Mouse (Mus musculus) adrenal gland, postnatal 4 days (tissue): Measurements from ENCODE around the gene Cgref1. TPM values are rescaled to one million over a fixed set of nuclear protein-coding genes. Genes with fewer than 3 reads are reported as not detected.

Source experiments
- DNase-seq, 2 experiments: peaks; one replicate each; pipeline ENCODE4 v3.0.0; 2021 to 2022; ENCODE audit warnings: low spot score in 2 of 2, mixed read lengths in 2 of 2
- long read RNA-seq, 2 experiments: library from polyadenylated mRNA; stranded (forward); transcript quantifications; one replicate each; pipeline ENCODE4 v2.0.0; 2021
- total RNA-seq, 2 experiments: library from RNA; stranded (reverse); gene quantifications; 2 replicates each; pipeline ENCODE4 v1.2.3; 2021

Cgref1 gene
- total RNA-seq, result 1 to 10 TPM; 3.5 to 6.0 TPM
- long read RNA-seq, experiment 1, partial matches to known transcripts, result 1 of 4 reads
- long read RNA-seq, experiment 1, other reads (novel, unspliced or antisense), result 0 of 4 reads
- long read RNA-seq, experiment 2, transcript Cgref1-201 (6 exons, 1,442 nt), result major isoform, 8 of 9 reads
- long read RNA-seq, experiment 2, partial matches to known transcripts, result 0 of 9 reads
- long read RNA-seq, experiment 2, other reads (novel, unspliced or antisense), result 1 of 9 reads

- no peak for DNase-seq
Measured at GRCm38 (mm10) chr5:30944956-30945781, at the start of gene Cgref1. Gene Cgref1, minus strand, starts transcription at chr5:30945591.

- DNase-seq, result no peak
Measured at GRCm38 (mm10) chr5:30994074-30994473, 48.7 kb upstream of the Cgref1 start.

- no peak for DNase-seq
Measured at GRCm38 (mm10) chr5:30992980-30993676, 47.7 kb upstream of the Cgref1 start.

GRCm38 (mm10) chr5:30982357-30982756 is 37.0 kb upstream of the Cgref1 start:
- no peak for DNase-seq

GRCm38 (mm10) chr5:30974870-30975656 is 29.7 kb upstream of the Cgref1 start:
- no peak for DNase-seq

- DNase-seq, result no peak
Measured at GRCm38 (mm10) chr5:30969440-30969839, 24.0 kb upstream of the Cgref1 start.

GRCm38 (mm10) chr5:30968416-30968815 is 23.0 kb upstream of the Cgref1 start, which contains the start of gene Tcf23:
Gene Tcf23, plus strand, starts transcription at chr5:30968662.
- DNase-seq, result no peak

GRCm38 (mm10) chr5:30966189-30966588 is 20.8 kb upstream of the Cgref1 start:
- no peak for DNase-seq

- DNase-seq, result no peak
Measured at GRCm38 (mm10) chr5:30963916-30964315, 18.5 kb upstream of the Cgref1 start.

- DNase-seq, result no peak
Measured at GRCm38 (mm10) chr5:30961545-30962505, 16.4 kb upstream of the Cgref1 start.

- no peak for DNase-seq
Measured at GRCm38 (mm10) chr5:30960814-30961213, 15.4 kb upstream of the Cgref1 start.

GRCm38 (mm10) chr5:30959966-30960501 is 14.6 kb upstream of the Cgref1 start, which contains the start of gene Preb:
Gene Preb, minus strand, starts transcription at chr5:30960361.
- peak; percentile 96 to 97 for DNase-seq

GRCm38 (mm10) chr5:30959198-30959854 is 13.9 kb upstream of the Cgref1 start:
- no peak for DNase-seq

- no peak for DNase-seq
Measured at GRCm38 (mm10) chr5:30957891-30958290, 12.5 kb upstream of the Cgref1 start.

GRCm38 (mm10) chr5:30955751-30956150 is 10.4 kb upstream of the Cgref1 start:
- no peak for DNase-seq

GRCm38 (mm10) chr5:30954556-30954955 is 9.2 kb upstream of the Cgref1 start:
- no peak for DNase-seq

- no peak for DNase-seq
Measured at GRCm38 (mm10) chr5:30954065-30954464, 8.7 kb upstream of the Cgref1 start.

GRCm38 (mm10) chr5:30952551-30952950 is 7.2 kb upstream of the Cgref1 start:
- DNase-seq, result no peak

- no peak for DNase-seq
Measured at GRCm38 (mm10) chr5:30951706-30952105, 6.3 kb upstream of the Cgref1 start.
